ENCODE assay signal across 16 mouse cellular contexts in the genomic region with DNA sequence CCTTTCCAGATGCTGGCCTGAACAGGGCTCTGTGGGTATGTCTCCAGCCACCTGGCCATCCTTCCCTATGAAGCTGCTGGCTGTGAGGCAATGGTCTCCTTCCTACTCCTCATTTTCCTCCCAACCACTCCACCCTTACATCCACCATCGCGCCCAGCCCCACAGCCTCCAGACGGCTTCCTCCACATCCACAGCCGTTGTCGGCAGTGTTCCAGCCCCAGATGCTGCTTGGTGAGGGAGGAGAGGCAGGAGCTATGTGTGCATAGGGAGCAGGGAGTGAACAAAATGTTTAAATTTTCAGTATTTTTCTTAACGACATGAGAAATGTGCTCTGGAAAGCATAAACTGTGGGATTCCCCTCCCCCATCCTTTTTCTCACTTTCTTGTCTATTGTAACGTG.
DNase-seq lines count a peak whose midpoint lies in the region; TF ChIP-seq lines count a peak whose summit lies in the region.
"Had no signal": no experiment of that assay in that cellular context is flagged by ENCODE, and none has a peak within 500 bp of the region (broad histone marks: within the 10 kb centered on the region; RNA-seq: fewer than 3 reads in every experiment).

No protein-coding gene starts in this region.

- no peak for TF ChIP-seq POLR2A in brain, embryonic 14.5 days (IDR thresholded peaks at IDR 0.05; ENCODE audit: borderline replicate concordance, extremely low read depth, insufficient read depth, insufficient read length, poor library complexity, severe bottlenecking)

- intact Hi-C loops in left cerebral cortex, postnatal 14 days (cut with DNase I) = no loop called here

- TF ChIP-seq CTCF in brain, embryonic 14.5 days (IDR thresholded peaks at IDR 0.05; ENCODE audit: borderline replicate concordance, extremely low read depth, insufficient read depth, insufficient read length) = no peak

- DNase-seq in frontal cortex, postnatal 36 days (ENCODE audit: low spot score in 2 of 2) = peak; percentile 31 to 37
- no peak for DNase-seq in frontal cortex, postnatal 10 days (ENCODE audit: low spot score in 2 of 2)
- peak; percentile 48 to 60 for DNase-seq in left cerebral cortex, postnatal 14 days (ENCODE audit: low spot score in 2 of 2)
- DNase-seq in left cerebral cortex, adult 11 months (ENCODE audit: low spot score) = no peak
- peak; percentile 10 for DNase-seq in brain, embryonic 14.5 days (ENCODE audit: low read depth)
- peak; percentile 62 to 74 for DNase-seq in right cerebral cortex, postnatal 10 days (ENCODE audit: low spot score in 2 of 2)
- DNase-seq in MN1 (ENCODE audit: low spot score) = no peak
- DNase-seq in urinary bladder, postnatal 10 days (ENCODE audit: low spot score) = no peak
- DNase-seq: adrenal gland, postnatal 14 days; cerebellum, adult 18-20 months; gastrocnemius, postnatal 14 days; heart, postnatal 4 days; kidney, adult 11 months; kidney, postnatal 14 days; lung, postnatal 36 days; thymus, postnatal 14 days had no signal

Comparison
In these comparisons a context has a peak if more than half of its experiments do, and no peak if none do; other contexts are left out.
1. DNase-seq: peak in frontal cortex, postnatal 36 days (2 of 2), left cerebral cortex, postnatal 14 days (2 of 2), brain, embryonic 14.5 days (single experiment) and right cerebral cortex, postnatal 10 days (2 of 2); none in frontal cortex, postnatal 10 days (0 of 2), left cerebral cortex, adult 11 months (single experiment), MN1 (single experiment) and urinary bladder, postnatal 10 days (single experiment).